Mouse (Mus musculus) embryonic facial prominence, embryonic 13.5 days (tissue): ENCODE results near the gene Nrxn2. TPM values are rescaled to one million over a fixed set of nuclear protein-coding genes. Genes with fewer than 3 reads are reported as not detected.
A peak's percentile ranks its signal among the peaks of the same experiment; 100 is the strongest.

Source experiments
- ATAC-seq: fragments of 200-750 bp; cut with Nextera tagmentation; 2 replicates; pipeline ENCODE4 v1.8.0; 2017; ENCODE audit warnings: low read depth; ENCODE audit not compliant: insufficient number of reproducible peaks, insufficient read depth, low FRiP score, low TSS enrichment
- H3K27ac ChIP-seq: fragments of 300-500 bp; sonication (generic); 2 replicates; pipeline ENCODE4 v1.5.1; 2015; ENCODE audit warnings: moderate library complexity, mild to moderate bottlenecking, inconsistent platforms
- H3K27me3 ChIP-seq: fragments of 300-500 bp; sonication (generic); 2 replicates; pipeline ENCODE4 v1.6.1; 2015; ENCODE audit warnings: mild to moderate bottlenecking, inconsistent platforms
- H3K36me3 ChIP-seq: fragments of 300-500 bp; sonication (generic); 2 replicates; pipeline ENCODE4 v1.6.1; 2015; ENCODE audit warnings: mild to moderate bottlenecking, inconsistent platforms
- H3K4me1 ChIP-seq: fragments of 300-500 bp; sonication (generic); 2 replicates; pipeline ENCODE4 v1.6.1; 2015; ENCODE audit warnings: inconsistent platforms
- H3K4me2 ChIP-seq: fragments of 300-500 bp; sonication (generic); 2 replicates; pipeline ENCODE4 v1.6.1; 2015; ENCODE audit warnings: moderate library complexity, mild to moderate bottlenecking, inconsistent platforms
- H3K4me3 ChIP-seq: fragments of 300-500 bp; sonication (generic); 2 replicates; pipeline ENCODE4 v1.5.1; 2015; ENCODE audit warnings: mild to moderate bottlenecking, inconsistent platforms
- H3K9ac ChIP-seq: fragments of 300-500 bp; sonication (generic); 2 replicates; pipeline ENCODE4 v1.6.1; 2015; ENCODE audit warnings: mild to moderate bottlenecking, inconsistent platforms
- H3K9me3 ChIP-seq: fragments of 300-500 bp; sonication (generic); 2 replicates; pipeline ENCODE4 v1.6.1; 2016; ENCODE audit warnings: inconsistent platforms
- WGBS: fragments of 180-500 bp; shearing (Covaris S2); methylation state at CpG from one replicate; pipeline ENCODE4 v1.1.7; 2015; ENCODE audit warnings: mixed read lengths; 5-methylcytosine and 5-hydroxymethylcytosine counted together
- polyA plus RNA-seq: library from polyadenylated mRNA; unstranded; fragments of >200 nt; fragmentation: Nextera tagmentation; extraction: Ambion mirVana; gene quantifications from 2 replicates; pipeline ENCODE4 v1.2.1, GENCODE M21; 2015

Nrxn2 gene
- polyA plus RNA-seq, 1 experiment from 2014 or later, result 2.0 TPM

DNA sequence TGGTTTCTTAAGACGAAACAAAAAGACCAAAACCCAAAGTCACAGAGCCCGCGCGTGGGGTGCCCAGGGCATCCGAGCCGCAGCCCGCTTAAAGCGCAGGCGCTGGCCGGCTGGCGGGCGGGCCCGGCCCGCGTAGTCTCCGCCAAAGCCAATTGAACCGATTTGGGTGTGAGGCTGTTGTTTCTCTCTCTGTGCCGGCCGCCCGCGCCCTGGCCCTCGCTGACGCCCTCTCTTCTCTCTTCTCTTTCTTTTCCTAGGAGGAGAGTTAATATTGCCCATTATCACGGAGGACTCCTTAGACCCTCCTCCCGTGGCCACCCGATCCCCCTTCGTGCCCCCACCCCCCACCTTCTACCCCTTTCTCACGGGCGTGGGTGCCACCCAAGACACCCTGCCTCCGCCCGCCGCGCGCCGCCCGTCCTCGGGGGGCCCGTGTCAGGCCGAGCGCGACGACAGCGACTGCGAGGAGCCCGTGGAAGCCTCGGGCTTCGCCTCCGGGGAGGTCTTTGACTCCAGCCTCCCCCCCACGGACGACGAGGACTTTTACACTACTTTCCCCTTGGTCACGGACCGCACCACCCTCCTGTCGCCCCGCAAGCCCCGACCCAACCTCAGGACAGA, 112.6 kb downstream of the Nrxn2 start:
- Histone ChIP-seq H3K4me2 (peak overlapping the region; percentile 85), H3K27me3 (peaks cover 75% of the 10 kb centered on the region), H3K4me1 (peaks cover 24% of the 10 kb centered on the region), H3K4me3 (peak overlapping the region; percentile 47), H3K27ac (no peak overlapping the region), H3K9me3 (no peaks in the 10 kb centered on the region), H3K36me3 (no peaks in the 10 kb centered on the region), H3K9ac (peak overlapping the region; percentile 63)
- no peak for ATAC-seq
- under 1% methylated on average over 56 of the region's 56 CpGs for WGBS

DNA sequence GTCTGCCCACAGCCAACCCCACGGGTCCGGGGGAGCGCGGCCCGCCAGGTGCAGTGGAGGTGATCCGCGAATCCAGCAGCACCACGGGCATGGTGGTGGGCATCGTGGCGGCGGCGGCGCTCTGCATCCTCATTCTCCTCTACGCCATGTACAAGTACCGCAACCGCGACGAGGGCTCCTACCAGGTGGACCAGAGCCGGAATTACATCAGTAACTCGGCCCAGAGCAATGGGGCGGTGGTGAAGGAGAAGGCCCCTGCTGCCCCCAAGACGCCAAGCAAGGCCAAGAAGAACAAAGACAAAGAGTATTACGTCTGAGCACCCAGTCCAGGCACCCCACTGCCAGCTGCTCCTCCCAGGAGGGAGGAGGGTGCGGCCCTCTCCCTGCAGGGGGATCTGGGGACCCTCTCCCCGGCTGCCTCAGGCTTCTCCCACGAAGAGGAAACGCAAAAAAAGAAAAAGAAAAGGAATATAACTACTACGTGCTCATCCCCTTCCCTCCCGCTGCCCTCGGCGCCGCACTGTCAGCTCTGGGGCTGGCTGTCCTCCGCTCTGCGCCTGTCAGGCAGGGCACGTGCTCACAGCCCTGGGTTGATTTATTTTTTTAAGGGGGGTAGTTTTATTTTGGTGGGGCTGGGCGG, 113.4 kb downstream of the Nrxn2 start:
- no peaks in the 10 kb centered on the region for H3K36me3 ChIP-seq
- H3K4me2 ChIP-seq, result peak overlapping the region; percentile 85
- H3K4me3 ChIP-seq, result peak overlapping the region; percentile 47
- no peak for ATAC-seq
- WGBS, result 3% methylated on average over 36 of the region's 36 CpGs
- H3K27ac ChIP-seq, result no peak overlapping the region
- H3K4me1 ChIP-seq, result peaks cover 24% of the 10 kb centered on the region
- H3K9ac ChIP-seq, result peak overlapping the region; percentile 63
- H3K9me3 ChIP-seq, result no peaks in the 10 kb centered on the region
- H3K27me3 ChIP-seq, result peaks cover 82% of the 10 kb centered on the region

DNA sequence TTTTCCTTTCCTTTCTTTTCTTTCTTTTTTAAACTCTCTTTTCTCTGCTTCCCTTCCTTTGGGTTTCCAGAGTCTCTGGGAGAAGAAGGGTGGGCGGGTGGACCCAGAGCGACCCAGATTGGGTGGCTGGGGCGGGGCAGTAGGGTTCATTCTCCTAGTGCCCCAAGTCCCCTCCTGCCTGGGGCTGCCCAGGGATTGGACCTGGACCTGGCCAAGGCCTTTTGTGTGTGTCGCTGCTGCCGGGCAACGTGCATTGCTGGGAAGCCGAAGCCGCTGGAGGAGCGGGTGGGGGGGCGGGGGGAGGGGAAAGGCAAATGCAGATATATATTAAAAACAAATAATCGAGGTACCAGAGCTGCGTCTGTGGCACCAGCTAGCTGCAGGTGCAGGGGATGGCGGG, 114.1 kb downstream of the Nrxn2 start:
- H3K27me3 ChIP-seq, result peaks cover 82% of the 10 kb centered on the region
- 9% methylated on average over 13 of the region's 13 CpGs for WGBS
- H3K36me3 ChIP-seq, result no peaks in the 10 kb centered on the region
- H3K4me1 ChIP-seq, result peaks cover 24% of the 10 kb centered on the region
- peak overlapping the region; percentile 85 for H3K4me2 ChIP-seq
- H3K4me3 ChIP-seq, result peak overlapping the region; percentile 47
- H3K9ac ChIP-seq, result no peak overlapping the region
- ATAC-seq, result no peak
- no peaks in the 10 kb centered on the region for H3K9me3 ChIP-seq
- H3K27ac ChIP-seq, result no peak overlapping the region

DNA sequence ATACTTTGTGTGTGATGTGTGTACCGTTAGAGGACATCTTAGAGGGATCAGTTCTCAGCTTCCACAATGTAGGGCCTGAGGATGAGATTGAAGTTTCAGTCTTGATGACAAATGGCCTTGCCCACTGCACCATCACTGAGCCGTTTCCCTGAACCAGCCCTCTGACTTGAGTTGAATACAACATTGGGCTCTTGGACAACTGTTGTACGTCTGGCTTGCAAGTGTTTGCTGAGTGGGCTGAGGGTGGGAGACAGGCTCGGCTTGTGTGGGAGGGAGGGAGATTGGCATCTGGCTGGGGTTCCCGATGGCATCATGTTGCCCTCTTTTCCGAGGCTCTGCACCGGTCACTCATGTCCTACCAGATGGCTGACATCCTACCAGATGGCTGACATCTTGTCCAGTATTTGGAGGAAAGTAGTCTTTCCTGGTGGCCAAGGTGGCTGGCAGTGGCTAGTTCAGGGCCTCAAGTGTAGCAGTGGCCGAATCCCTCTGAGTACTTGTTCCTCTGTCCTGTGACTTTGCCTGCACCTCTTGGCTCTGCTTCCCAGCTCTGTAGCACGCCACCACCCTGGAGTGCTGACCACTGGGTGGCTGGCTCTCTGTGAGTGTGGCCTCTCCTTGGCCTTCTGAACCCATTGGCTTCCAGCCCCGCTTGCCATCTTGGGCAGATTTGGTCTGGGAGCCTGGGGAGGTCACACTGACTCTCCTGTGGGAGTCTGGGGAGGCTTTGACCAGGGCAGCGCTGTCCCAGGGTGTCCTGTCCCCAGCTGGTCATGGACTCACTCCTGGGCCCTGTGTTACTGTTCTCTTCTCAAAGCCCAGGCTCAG, 115.0 kb downstream of the Nrxn2 start:
- H3K27me3 ChIP-seq, result peaks cover 76% of the 10 kb centered on the region
- WGBS, result 69% methylated on average over 11 of the region's 11 CpGs

DNA sequence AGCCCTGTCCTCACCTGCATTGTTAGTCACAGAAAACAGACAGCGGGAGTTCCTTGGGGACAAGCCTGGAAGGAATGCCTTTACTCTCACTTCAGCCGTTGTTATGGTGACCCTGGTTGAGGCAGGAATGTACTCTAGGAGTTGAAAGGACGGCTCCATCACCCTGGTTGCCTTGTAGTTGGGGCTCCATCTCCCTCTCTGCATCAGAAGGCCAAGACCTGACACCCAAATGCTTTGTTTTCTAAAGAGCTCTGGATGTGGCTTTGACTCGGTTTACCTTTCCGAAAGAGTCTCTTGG, 115.5 kb downstream of the Nrxn2 start:
- WGBS, result 52% methylated on average over 5 of the region's 5 CpGs
- no peak for ATAC-seq
- H3K4me3 ChIP-seq, result no peak overlapping the region
- peaks cover 72% of the 10 kb centered on the region for H3K27me3 ChIP-seq
- H3K4me2 ChIP-seq, result no peak overlapping the region
- H3K9ac ChIP-seq, result no peak overlapping the region
- H3K9me3 ChIP-seq, result no peaks in the 10 kb centered on the region
- H3K4me1 ChIP-seq, result peaks cover 20% of the 10 kb centered on the region
- no peaks in the 10 kb centered on the region for H3K36me3 ChIP-seq
- no peak overlapping the region for H3K27ac ChIP-seq

More for the DNA sequence above, 115.0 kb downstream of the Nrxn2 start:
- no peaks in the 10 kb centered on the region for H3K9me3 ChIP-seq
- H3K4me1 ChIP-seq, result peaks cover 20% of the 10 kb centered on the region
- H3K4me3 ChIP-seq, result no peak overlapping the region
- H3K27ac ChIP-seq, result no peak overlapping the region
- ATAC-seq, result no peak
- no peak overlapping the region for H3K9ac ChIP-seq
- no peaks in the 10 kb centered on the region for H3K36me3 ChIP-seq
- no peak overlapping the region for H3K4me2 ChIP-seq

DNA sequence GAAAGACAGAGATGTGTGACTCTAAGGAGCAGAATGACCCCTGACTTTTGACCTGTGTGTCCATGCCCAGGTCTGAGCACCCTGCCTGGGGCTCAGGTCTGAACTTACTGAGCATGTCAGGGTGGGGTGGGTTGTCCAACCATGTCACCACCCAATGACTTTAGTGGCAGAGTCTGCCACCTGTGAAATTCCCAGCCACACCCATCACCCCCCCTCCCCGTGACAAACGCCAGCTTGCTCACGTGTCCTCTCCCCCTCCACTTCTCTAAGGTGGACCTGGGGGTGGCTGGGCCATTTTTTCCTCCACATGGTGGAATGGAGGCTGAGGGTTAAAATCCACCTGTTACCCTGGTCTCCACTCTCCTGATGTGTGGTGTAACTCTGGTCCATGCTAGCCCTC, 117.7 kb downstream of the Nrxn2 start:
- Histone ChIP-seq H3K36me3 (no peaks in the 10 kb centered on the region), H3K27me3 (peaks cover 55% of the 10 kb centered on the region), H3K9ac (no peak overlapping the region), H3K4me1 (peaks cover 17% of the 10 kb centered on the region), H3K4me3 (no peak overlapping the region), H3K27ac (no peak overlapping the region), H3K9me3 (no peaks in the 10 kb centered on the region), H3K4me2 (no peak overlapping the region)
- WGBS, result 75% methylated on average over 3 of the region's 3 CpGs
- ATAC-seq, result no peak

DNA sequence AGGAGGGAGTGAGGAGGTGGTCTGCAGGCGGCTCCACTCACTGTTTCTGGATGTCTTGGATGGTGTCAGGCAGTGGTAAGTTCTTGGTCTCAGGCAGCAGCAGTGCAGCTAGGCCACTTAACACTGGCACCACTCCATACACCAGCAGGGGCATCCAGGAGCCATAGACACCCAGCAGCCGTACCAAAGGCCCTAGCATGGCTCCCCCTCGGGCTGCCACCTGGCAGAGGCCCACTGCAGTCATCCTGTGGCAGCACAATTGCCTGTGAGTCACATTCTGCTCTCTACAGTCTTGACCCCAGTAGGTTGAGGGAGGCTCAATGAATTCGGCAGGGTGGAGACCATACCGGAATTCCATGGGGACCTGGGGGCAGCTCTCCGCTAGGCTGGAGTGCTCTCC, 118.2 kb downstream of the Nrxn2 start:
- H3K9me3 ChIP-seq, result no peaks in the 10 kb centered on the region
- 55% methylated on average over 6 of the region's 6 CpGs for WGBS
- ATAC-seq, result no peak
- H3K4me2 ChIP-seq, result no peak overlapping the region
- no peak overlapping the region for H3K9ac ChIP-seq
- H3K27ac ChIP-seq, result no peak overlapping the region
- no peak overlapping the region for H3K4me3 ChIP-seq
- H3K27me3 ChIP-seq, result peaks cover 50% of the 10 kb centered on the region
- H3K4me1 ChIP-seq, result peaks cover 12% of the 10 kb centered on the region
- no peaks in the 10 kb centered on the region for H3K36me3 ChIP-seq

DNA sequence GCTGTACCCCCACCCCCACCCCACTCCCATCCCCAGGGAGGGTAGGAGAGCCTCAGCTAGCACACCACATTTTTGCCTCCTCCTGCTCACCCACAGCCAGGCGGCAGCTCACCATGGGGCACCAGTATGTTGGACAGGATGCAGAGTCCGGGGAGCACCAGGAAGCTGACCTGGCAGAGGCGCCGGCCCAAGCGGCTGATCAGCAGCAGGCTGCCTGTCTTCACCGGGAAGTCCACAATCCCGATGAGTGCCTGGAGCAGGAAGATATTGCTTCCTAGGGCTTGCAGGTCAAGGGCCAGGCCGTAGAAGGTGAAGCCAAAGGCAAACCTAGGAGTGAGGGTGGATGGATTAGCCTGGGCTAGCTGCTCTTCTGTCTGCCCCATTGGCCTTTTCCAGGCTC, 119.0 kb downstream of the Nrxn2 start:
- Histone ChIP-seq H3K4me1 (peaks cover 3% of the 10 kb centered on the region), H3K36me3 (no peaks in the 10 kb centered on the region), H3K4me2 (no peak overlapping the region), H3K9me3 (no peaks in the 10 kb centered on the region), H3K27me3 (peaks cover 42% of the 10 kb centered on the region), H3K9ac (no peak overlapping the region), H3K27ac (no peak overlapping the region), H3K4me3 (no peak overlapping the region)
- no peak for ATAC-seq
- 69% methylated on average over 8 of the region's 8 CpGs for WGBS

DNA sequence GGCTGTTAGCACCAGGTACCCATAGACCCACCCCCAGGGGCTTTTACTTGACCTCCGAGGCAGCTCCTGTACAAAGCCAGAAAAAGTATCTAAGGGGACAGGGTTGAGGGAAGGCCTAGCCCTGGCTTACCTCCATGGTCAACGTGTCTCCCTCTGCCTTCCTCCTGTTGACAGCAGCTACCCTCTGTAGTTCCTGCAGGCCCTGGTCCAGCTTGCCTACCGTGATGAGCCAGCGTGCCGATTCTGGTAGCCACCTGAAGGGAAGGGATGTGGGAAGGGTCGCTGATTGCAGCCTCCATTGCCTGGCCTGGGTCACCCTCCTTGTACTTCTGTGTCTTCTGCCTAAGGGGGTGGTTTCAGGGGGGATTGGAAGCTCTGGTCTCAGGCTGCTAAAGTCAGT, 120.0 kb downstream of the Nrxn2 start:
- no peak overlapping the region for H3K4me3 ChIP-seq
- no peaks in the 10 kb centered on the region for H3K36me3 ChIP-seq
- H3K4me1 ChIP-seq, result no peaks in the 10 kb centered on the region
- H3K9ac ChIP-seq, result no peak overlapping the region
- no peak overlapping the region for H3K27ac ChIP-seq
- 85% methylated on average over 6 of the region's 6 CpGs for WGBS
- no peak overlapping the region for H3K4me2 ChIP-seq
- H3K27me3 ChIP-seq, result peaks cover 31% of the 10 kb centered on the region
- H3K9me3 ChIP-seq, result no peaks in the 10 kb centered on the region
- no peak for ATAC-seq

DNA sequence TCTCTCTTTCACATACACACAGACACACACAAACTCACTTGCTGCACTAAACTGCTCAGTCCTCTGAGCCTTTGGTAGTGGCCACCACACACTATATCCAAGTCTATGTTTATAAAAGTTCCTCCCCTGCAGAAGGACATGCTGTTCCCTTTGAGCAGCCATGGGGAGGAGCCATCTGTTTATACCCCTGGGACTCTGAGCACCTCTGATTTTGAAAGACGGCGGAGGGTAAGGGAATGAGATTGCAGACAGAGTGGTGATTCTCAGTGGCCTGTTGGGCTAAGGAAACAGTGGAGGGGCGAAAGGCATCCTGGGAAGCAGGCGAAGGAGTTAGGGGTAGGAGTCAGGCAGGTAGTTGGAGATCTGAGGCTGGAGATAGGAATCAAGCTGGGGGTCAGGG, 121.1 kb downstream of the Nrxn2 start:
- H3K4me2 ChIP-seq, result no peak overlapping the region
- H3K9me3 ChIP-seq, result no peaks in the 10 kb centered on the region
- no peak for ATAC-seq
- H3K4me1 ChIP-seq, result no peaks in the 10 kb centered on the region
- H3K27ac ChIP-seq, result no peak overlapping the region
- 76% methylated on average over 4 of the region's 4 CpGs for WGBS
- no peaks in the 10 kb centered on the region for H3K36me3 ChIP-seq
- no peak overlapping the region for H3K9ac ChIP-seq
- no peak overlapping the region for H3K4me3 ChIP-seq
- H3K27me3 ChIP-seq, result peaks cover 21% of the 10 kb centered on the region

DNA sequence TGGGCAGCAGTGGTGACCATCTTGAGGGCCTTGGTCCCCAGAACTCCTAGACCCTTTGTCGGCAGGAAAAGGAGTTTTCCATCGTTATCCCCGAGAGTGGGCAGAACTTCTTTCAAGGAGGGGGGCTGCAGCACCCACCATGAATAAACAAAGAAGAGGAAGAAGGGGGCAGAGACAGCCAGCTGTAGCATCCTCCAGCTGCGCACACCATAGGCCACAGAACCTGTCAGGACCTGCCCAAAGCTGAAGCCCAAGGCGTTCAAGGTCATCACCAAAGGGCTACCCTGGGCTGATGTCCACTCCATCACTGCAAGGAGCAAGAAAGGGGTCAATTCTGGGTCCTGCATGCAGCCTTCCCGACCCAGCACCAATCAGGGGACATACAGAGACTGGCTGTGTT, 121.7 kb downstream of the Nrxn2 start:
- H3K36me3 ChIP-seq, result no peaks in the 10 kb centered on the region
- H3K9ac ChIP-seq, result no peak overlapping the region
- H3K27ac ChIP-seq, result no peak overlapping the region
- no peak overlapping the region for H3K4me3 ChIP-seq
- no peak overlapping the region for H3K4me2 ChIP-seq
- peaks cover 3% of the 10 kb centered on the region; the same call in 1 of the 2 replicates for H3K9me3 ChIP-seq
- ATAC-seq, result no peak
- 73% methylated on average over 6 of the region's 6 CpGs for WGBS
- H3K4me1 ChIP-seq, result no peaks in the 10 kb centered on the region
- peaks cover 15% of the 10 kb centered on the region for H3K27me3 ChIP-seq

DNA sequence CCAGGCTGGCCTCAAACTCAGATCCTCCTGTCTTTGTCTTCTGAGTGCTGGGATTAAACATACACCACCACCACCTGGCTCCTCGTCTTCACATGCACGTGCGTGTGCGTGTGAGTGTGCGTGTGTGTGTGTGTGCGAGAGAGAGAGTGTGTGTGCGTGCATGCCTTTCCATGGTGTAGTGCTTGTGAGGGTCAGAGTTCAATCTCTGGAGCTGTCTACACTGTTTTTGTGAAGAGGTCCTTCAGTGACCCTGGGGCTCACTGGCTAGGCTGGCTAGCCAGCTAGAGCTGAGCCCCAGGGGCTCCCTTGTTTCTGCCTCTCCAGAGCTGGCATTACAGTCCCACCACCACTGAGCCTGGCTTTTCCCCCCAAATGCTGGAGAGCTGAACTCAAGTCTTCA, 123.0 kb downstream of the Nrxn2 start:
- peaks cover 10% of the 10 kb centered on the region for H3K27me3 ChIP-seq
- H3K4me3 ChIP-seq, result no peak overlapping the region
- H3K4me1 ChIP-seq, result no peaks in the 10 kb centered on the region
- WGBS, result 90% methylated on average over 7 of the region's 7 CpGs
- H3K9ac ChIP-seq, result no peak overlapping the region
- H3K4me2 ChIP-seq, result no peak overlapping the region
- H3K9me3 ChIP-seq, result peaks cover 3% of the 10 kb centered on the region; the same call in 1 of the 2 replicates
- no peaks in the 10 kb centered on the region for H3K36me3 ChIP-seq
- no peak for ATAC-seq
- H3K27ac ChIP-seq, result no peak overlapping the region
